Mouse (Mus musculus) cortical plate, adult 2 months (tissue): ENCODE data around the gene Hist1h2bh.

Source experiments
- CTCF ChIP-seq: fragments of 200-500 bp; IDR thresholded peaks from 2 replicates; pipeline ENCODE4 v1.5.1; 2011; ENCODE audit warnings: mild to moderate bottlenecking, control low read depth, low read length; ENCODE audit not compliant: insufficient read depth; ENCODE audit errors: extremely low read depth
- POLR2A ChIP-seq: fragments of 200-500 bp; IDR thresholded peaks from 2 replicates; pipeline ENCODE4 v1.6.1; 2011; ENCODE audit warnings: mild to moderate bottlenecking, low read length, control low read depth; ENCODE audit not compliant: insufficient read depth; ENCODE audit errors: extremely low read depth

GRCm38 (mm10) chr13:23516822-23517602 is 26.2 kb downstream of the Hist1h2bh start:
- no peak for TF ChIP-seq CTCF
- no peak for TF ChIP-seq POLR2A
